Mouse (Mus musculus) layer of hippocampus, postnatal 10 days (tissue): ENCODE measurements around the gene Agap1. TPM values are rescaled to one million over a fixed set of nuclear protein-coding genes. Genes with fewer than 3 reads are reported as not detected.
A peak's percentile ranks its signal among the peaks of the same experiment; 100 is the strongest.

Source experiments
- DNase-seq, 2 experiments: peaks; one replicate each; pipeline ENCODE4 v3.0.0; 2021; ENCODE audit warnings: low spot score in 2 of 2
- total RNA-seq, 2 experiments: library from RNA; stranded (reverse); gene quantifications; 2 replicates each; pipeline ENCODE4 v1.2.3; 2021

Agap1 gene
- total RNA-seq, 2 experiments from 2014 or later = 313 to 315 TPM

GRCm38 (mm10) chr1:89943202-89943601 lies 488.6 kb downstream of the Agap1 start:
- peak; percentile 84 to 85 for DNase-seq
